Mouse (Mus musculus): ENCODE results near the gene Neo1.

Neo1 gene

GRCm38 (mm10) chr9:58859080-58859635 lies 177.1 kb downstream of the Neo1 start:
- no peak for DNase-seq (ENCODE audit: low spot score)

- no peak for DNase-seq (ENCODE audit: low spot score)
Measured at GRCm38 (mm10) chr9:58854931-58855330, 181.3 kb downstream of the Neo1 start.

DNA sequence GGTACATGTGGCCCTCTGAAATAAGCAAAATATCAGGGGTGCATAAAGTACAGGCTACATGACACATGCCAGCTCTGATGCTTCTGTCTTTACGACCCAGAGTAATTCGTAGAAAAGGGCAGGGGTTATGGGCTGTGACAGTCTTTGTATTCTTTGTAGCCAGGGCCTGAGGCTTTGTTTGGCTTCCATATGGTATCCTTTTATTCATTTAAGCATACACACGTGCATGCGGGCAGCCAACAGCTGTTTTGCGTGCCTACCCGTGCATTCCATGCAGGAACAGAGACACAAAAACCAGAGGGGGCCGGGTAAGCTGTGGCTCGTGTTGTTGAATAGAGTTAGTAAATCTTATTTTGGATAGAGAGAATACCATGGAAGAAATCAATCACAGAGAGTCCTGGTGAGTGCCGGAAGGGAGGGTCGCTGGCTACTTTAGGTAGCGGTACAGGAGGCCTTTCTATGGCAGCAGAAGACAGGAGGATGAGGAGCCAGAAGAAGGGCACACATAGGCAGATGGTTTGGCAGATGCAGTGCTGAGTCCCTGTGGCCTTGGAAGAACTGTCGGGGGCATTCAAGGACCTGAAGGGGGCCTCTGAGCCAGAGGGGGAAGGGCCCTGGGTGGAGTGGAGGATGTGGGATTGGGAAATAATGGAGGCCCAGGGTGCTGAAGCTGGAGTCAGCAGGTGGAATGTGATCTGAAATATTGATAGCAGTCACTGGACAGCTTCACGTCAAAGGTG lies 186.5 kb downstream of the Neo1 start:
- DNase-seq (ENCODE audit: low spot score) = no peak

GRCm38 (mm10) chr9:58847676-58848075 lies 188.6 kb downstream of the Neo1 start:
- no peak for DNase-seq (ENCODE audit: low spot score)

- DNase-seq (ENCODE audit: low spot score) = no peak
Measured at GRCm38 (mm10) chr9:58847008-58847407, 189.2 kb downstream of the Neo1 start.

GRCm38 (mm10) chr9:58844597-58844996 lies 191.6 kb downstream of the Neo1 start:
- DNase-seq (ENCODE audit: low spot score) = no peak

- DNase-seq (ENCODE audit: low spot score) = peak; percentile 6
Measured at GRCm38 (mm10) chr9:58841655-58842054, 194.6 kb downstream of the Neo1 start.

- no peak for DNase-seq (ENCODE audit: low spot score)
Measured at GRCm38 (mm10) chr9:58838504-58838903, 197.7 kb downstream of the Neo1 start.

DNA sequence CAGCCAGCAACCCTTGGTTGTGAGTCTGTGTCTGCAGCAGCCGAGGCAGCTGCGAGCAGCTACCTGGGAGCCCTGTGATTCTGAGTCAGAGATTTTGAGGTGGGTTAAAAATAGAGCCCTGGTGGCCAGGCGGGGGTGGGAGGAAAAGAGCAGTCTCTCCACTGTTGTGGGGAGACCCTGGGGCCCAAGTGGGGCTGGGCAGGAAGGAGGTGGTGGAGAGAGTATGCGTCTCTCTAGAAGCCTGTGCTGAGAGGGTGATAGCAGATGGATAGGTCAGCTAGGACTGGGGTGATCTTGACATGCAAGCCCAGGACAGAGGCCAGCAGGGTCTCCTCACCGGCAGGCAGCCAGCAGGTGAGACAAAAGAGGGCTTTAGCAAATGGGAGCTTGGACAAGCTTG lies 199.1 kb downstream of the Neo1 start:
- no peak for DNase-seq (ENCODE audit: low spot score)

DNA sequence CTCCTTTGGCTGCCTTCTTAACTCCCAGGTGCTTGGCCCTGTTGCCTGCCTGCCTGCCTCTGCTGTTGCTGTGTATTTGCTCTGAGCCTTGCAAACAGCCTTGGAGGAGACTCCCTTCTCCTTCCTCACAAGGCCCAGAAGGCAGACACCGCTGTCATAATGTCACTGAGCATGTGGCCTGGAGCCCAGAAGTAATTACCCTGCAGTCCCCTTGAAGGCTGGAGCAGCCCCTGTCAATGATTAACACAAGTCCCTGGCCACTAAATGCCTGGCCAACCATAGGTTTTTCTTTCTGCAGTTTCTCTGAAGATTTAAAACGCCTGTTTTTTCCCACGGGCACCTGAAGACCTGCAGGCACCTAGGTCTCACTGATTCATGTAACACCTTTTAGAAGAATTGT lies 203.3 kb downstream of the Neo1 start:
- no peak for DNase-seq (ENCODE audit: low spot score)

GRCm38 (mm10) chr9:58829627-58830026 lies 206.6 kb downstream of the Neo1 start:
- DNase-seq (ENCODE audit: low spot score) = no peak

Data from ovary, adult 18-20 months (tissue).